Mouse (Mus musculus): Measurements from ENCODE around the gene Sp6.

- no peak for TF ChIP-seq CTCF (IDR thresholded peaks at IDR 0.05; ENCODE audit: control insufficient read depth, insufficient read depth, insufficient replicate concordance, low read depth, low read length)
- no peak for TF ChIP-seq POLR2A (IDR thresholded peaks at IDR 0.05; ENCODE audit: control insufficient read depth, low read depth, low read length)
These were observed 34.6 kb upstream of the Sp6 start for GRCm38 (mm10) chr11:96978401-96979246.
